Mouse (Mus musculus) forelimb bud, embryonic 11.5 days (tissue): ENCODE results near the gene Trf.
A peak's percentile ranks its signal among the peaks of the same experiment; 100 is the strongest.
"Not testable (repeated sequence)": the region's sequence is repeated elsewhere in the genome, so short reads cannot be mapped to it uniquely, and the experiment has no call there.

Experiments used
- DNase-seq: peaks from one replicate; pipeline ENCODE4 v3.0.0-alpha.2; 2012; ENCODE audit warnings: low read depth, low spot score

Gene Trf

GRCm38 (mm10) chr9:103224721-103225120 is 5.5 kb downstream of the Trf start:
- no peak for DNase-seq

- no peak for DNase-seq
Measured at GRCm38 (mm10) chr9:103214281-103214680, 16.0 kb downstream of the Trf start.

DNA sequence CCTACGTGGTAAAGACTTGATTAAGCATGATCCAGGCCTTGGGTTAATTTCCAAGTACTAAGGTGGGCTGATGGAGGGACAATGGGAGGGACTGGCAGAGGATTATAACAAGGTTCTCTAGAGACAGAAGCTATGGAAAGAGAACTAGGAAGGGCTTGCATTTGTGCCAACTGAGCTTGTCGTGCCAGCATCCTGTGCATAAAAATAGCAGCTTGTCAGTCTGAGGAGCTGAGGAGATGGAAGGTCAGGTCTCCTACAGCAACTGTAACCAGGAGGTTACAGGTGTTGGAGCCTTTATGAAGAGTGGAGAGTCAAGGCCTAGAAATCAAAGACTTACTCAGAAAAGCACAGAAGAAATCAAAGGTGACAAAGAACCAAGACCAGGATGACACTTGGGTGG is 16.6 kb downstream of the Trf start:
- no peak for DNase-seq

DNA sequence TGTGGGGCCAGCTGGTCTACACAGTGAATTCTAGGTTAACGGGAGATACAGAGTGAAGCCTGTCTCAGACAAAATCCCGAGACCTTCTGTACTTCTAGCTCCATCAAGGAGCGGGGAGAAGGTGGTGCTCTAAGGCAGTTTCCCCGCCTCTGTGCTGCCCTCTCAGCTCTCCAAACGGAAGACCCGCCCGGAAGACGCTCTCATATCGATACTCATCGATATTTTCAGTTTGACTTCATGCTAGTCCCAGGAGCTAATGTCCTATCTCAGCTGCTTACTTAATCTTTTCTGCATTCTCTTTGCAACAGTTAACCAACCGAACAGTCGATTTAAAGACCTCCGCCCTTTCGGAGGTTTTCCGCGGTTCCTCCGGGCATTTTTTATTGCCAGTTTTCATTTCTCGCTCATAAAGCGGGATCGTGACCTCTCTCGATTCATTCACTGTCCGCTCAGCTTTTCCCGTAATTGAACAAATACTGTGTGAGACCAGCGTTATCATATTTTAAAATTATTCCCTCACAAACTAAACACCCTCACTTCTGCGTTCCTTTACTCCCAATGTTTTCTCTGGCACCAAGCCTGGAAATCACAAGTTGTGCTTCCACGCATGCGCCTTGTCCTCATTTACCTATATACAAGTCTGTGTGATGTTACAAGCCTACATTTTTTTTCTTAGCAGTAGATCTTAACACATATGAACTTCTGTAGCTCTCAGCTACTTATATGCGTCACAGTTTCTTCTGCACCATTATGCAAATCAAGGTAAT is 17.4 kb downstream of the Trf start:
- DNase-seq = no peak

DNA sequence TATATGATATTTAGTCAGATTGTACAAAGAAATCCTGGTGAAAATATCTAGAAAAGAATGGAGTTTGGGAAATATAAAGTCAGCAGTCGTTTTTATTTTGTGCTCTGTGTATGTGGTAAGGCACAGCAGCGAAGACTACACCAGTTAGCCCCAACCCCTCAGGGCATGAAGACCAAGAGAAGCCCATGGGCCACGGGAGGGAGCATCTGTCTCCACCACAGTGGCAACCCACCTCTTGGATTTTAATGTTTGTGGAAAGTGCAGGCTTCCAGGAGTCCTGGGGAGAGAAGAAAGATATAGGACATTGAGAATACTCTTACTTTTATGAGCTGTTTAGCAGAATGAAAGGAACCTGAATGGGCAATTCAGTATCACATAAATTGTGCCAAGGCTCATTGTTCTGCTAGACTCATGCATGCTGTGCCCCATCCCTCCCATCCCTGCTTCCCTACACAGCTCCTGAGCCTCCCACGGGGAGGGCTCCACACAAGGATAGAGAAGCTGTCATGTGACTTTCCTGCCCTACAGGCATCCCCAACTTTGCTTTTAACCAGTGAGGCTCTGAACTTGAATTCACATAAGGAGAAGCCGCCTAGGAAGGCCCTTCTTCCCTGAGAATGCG is 21.3 kb downstream of the Trf start:
- no peak for DNase-seq

GRCm38 (mm10) chr9:103207846-103208245 is 22.4 kb downstream of the Trf start:
- peak; percentile 82 for DNase-seq

GRCm38 (mm10) chr9:103205786-103206185 is 24.5 kb downstream of the Trf start:
- DNase-seq = no peak

GRCm38 (mm10) chr9:103201561-103202260 is 28.5 kb downstream of the Trf start, which contains the start of gene Srprb:
Gene Srprb (minus strand): TSS chr9:103202137.
- DNase-seq = peak; percentile 84

GRCm38 (mm10) chr9:103188416-103188815 is 41.8 kb downstream of the Trf start:
- no peak for DNase-seq

DNA sequence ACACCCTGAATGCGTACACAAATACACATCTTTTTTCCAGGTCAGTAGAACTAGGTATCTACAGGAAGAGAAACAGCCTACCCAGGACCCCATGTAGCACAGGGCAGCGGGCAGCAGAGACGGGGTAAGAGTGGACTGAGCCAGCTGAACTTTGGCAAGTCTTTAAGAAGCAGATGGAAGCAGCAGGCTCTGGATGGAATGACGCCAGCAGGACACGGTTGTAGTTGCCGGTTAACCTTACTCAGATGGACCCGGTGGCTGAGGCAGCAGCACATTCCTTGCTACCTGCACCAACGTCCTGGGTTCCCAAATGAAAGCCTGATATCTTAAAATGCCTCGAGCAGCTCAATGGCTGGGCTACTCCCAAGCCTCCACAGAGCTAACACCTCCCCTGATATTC is 43.5 kb downstream of the Trf start:
- no peak for DNase-seq

GRCm38 (mm10) chr9:103185946-103186345 is 44.3 kb downstream of the Trf start:
- no peak for DNase-seq

DNA sequence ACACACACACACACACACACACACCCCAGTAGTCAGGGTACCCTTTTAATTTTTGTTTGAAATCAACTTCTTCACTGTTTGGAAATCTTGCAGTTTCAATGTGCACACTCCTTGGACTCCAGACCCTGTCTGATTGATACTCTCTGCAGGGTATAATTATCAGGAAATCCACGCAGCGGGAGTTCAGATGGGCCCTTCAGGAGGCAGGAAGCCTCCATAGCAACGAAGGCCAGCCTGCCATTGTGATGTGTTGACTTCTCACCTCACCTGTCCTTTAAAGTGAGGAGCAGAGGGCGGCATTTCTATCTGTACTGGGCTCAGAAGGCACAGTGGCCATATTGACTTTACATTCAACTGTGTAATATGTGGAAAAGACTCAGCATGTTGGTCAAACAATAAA is 45.4 kb downstream of the Trf start:
- DNase-seq = no peak

- DNase-seq = no peak
Measured at GRCm38 (mm10) chr9:103181886-103182285, 48.4 kb downstream of the Trf start.

GRCm38 (mm10) chr9:103180807-103181565 is 49.3 kb downstream of the Trf start:
- peak; percentile 84 for DNase-seq

DNA sequence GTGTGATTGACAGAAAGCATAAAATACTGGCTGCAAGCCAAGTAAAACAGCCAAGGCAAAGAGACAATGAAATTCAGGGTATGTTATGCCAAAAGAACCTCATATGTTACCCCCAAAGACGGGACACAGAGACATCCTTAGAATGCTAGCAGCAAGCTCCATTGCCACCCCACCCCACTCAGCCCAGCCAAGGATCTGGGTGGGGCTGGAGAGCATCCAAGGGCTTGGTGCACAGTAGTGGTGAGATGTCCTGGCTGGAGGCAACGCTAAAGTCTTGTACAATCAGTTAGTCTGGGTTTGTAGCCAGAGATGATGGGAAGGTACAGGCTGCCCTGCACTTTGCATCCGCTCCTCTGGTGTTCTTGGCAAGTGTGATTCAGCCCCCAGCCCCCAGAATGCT is 49.9 kb downstream of the Trf start:
- no peak for DNase-seq

DNA sequence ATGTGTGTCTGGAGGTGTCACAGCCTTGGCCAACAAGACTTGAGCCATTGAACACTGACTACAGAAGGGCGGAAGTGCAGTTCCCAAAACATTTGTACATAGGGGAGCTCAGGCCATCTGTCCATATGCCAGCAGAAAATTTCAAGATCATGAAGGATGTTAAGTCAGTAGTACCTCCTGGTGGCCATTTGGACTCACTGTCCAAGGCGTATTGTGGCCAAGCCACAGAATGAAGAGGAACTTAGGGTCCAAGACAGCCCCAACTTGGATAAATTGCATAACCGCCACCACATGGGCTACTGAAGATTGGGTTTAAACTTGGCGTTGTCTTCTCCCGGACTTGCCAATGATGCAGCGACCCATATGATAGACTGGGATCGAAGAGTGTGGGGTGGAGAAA is 54.6 kb downstream of the Trf start:
- DNase-seq = no peak

DNA sequence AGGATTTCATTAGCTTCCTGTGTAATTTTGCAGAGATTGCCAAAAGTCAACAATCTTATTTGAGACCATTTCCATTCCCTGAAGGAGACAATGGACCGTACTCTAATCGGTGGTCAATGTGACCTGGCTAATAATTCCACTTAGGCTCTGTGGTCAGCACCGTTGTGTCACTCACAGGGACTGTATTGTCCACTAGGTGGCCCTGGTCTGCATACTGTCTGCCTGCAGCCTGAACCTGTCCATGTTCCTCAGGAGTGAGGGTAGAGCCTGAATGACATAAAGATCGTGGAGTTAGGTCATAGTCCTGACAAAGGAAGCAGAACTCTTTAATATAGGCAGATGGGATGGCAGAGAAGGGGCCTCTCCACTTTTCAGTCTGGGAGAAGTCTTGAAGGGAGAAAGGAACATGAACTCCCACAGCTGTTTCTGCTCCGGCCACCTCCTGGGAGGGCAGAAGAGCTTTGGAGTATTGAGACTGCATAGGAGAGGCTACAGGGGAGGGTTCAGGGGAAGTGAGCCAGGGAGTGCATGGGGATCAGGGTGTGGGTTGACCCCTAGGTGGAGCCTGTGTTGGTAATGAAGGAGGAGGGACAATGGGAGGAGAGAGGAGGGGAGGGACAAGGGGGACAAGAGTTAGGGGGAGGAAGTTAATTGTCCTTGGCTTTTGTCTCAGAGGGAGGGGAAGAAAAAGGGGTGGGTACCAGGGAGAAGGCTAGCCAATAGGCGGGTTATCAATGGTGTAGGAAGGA is 55.3 kb downstream of the Trf start:
- no peak for DNase-seq

- DNase-seq = no peak
Measured at GRCm38 (mm10) chr9:103168771-103169170, 61.5 kb downstream of the Trf start.

DNA sequence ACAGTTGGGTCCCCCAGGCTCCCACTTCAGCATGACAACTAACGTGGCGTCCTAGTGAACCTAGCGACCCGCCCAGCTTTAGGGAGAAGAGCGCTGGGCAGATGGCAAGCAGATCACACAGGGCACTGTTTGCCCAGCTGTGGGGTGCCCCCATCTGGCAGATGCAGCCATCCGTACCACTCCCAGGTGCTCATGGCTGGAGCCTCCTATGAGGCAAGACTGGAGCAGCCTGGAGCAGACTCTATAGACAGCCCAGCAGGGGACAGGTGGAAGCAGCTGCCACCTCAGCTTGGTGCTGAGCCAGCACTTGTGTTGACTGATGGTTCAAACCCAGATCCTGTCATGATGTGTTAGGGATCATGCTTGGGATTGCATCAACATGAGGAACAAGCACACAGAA is 62.2 kb downstream of the Trf start:
- DNase-seq = no peak

DNA sequence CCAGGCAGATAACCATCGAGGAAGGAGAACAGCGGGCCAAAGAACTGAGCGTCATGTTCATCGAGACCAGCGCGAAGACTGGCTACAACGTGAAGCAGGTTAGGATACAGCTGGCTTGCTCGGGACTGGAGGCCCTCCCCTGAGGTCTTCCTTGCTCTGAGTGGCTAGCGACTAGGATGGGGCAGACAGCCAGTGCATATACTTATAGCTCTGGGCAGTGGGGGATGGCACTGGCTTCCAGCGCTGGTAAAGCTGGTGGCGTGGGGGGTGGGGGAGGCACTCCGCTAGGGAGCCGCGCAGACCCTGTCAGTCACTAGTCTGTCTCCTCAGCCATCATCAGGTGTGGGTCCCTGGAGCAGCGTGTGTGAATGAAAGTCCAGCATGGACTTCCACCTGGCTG is 66.4 kb downstream of the Trf start:
- no peak for DNase-seq

- DNase-seq = not testable (repeated sequence)
Measured at GRCm38 (mm10) chr9:103155158-103155557, 75.1 kb downstream of the Trf start.
